Mouse (Mus musculus): ENCODE measurements at regions not wholly inside any gene's neighbourhood (a gene's known extent, or its start where the extent isn't known, plus 50 kb on each side); places are given as distances from the start of the nearest gene placed in this dataset.

GRCm38 (mm10) chr12:105942136-105943076, 67.6 kb upstream of the Vrk1 start:
- TF ChIP-seq CTCF (IDR thresholded peaks at IDR 0.05; ENCODE audit: low read depth) (no peak), EP300 (IDR thresholded peaks at IDR 0.05; ENCODE audit: low read depth) (peak; percentile 62)

Data from liver, embryonic 14.5 days (tissue).